Mouse (Mus musculus) erythroblast, embryonic 14.5 days (primary cell): ENCODE results near the gene Cxcl14. TPM values are rescaled to one million over a fixed set of nuclear protein-coding genes. Genes with fewer than 3 reads are reported as not detected.

Experiments
- H3K27me3 ChIP-seq: 2 replicates; pipeline ENCODE4 v1.6.1; 2012; ENCODE audit warnings: inconsistent platforms; ENCODE audit not compliant: control insufficient read depth
- H3K36me3 ChIP-seq: 2 replicates; pipeline ENCODE4 v1.6.1; 2012; ENCODE audit warnings: mild to moderate bottlenecking, inconsistent platforms; ENCODE audit not compliant: control insufficient read depth
- H3K4me1 ChIP-seq: 2 replicates; pipeline ENCODE4 v1.6.1; 2012; ENCODE audit warnings: inconsistent platforms; ENCODE audit not compliant: control insufficient read depth
- H3K4me3 ChIP-seq: replicated peaks from 2 replicates; pipeline ENCODE3; 2012; ENCODE audit warnings: moderate library complexity, mild to moderate bottlenecking, inconsistent platforms
- H3K9me3 ChIP-seq: 2 replicates; pipeline ENCODE4 v1.6.1; 2012; ENCODE audit warnings: low read length, inconsistent platforms, mixed read lengths; ENCODE audit not compliant: control insufficient read depth
- GATA1 ChIP-seq: IDR thresholded peaks from 2 replicates; pipeline ENCODE4 v1.6.1; 2012; ENCODE audit warnings: low read length, inconsistent platforms, mixed read lengths
- TAL1 ChIP-seq: IDR thresholded peaks from 3 replicates; pipeline ENCODE4 v1.6.1; 2012; ENCODE audit warnings: low read length, inconsistent platforms, mixed read lengths
- polyA plus RNA-seq: library from polyadenylated mRNA; stranded (reverse); fragments of >175 nt; gene quantifications from 2 replicates; pipeline ENCODE4 v1.2.3, GENCODE M21; 2012

Gene Cxcl14
- polyA plus RNA-seq, 1 experiment, result not detected

DNA sequence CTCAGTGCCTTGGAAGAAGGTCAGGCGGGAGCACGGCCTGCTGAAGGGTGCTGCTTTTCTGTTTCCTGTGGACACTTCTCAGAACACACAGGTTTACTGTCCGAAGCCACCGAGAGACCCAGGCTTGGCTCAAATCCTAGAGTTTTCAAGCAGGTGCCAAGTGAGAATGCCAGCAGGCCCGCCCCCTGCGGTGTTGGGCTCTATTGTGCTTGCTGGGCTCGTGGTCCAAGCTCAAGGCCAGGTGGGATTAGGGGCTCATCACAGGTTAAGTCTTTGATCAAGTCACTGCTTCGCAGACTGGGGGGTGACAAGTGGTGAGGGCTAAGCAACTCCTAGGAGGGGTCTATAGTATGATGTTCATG is 289 bp upstream of the Cxcl14 start:
- Histone ChIP-seq H3K9me3 (peaks cover 9% of the 10 kb centered on the region), H3K4me1 (no peaks in the 10 kb centered on the region), H3K36me3 (no peaks in the 10 kb centered on the region), H3K4me3 (no peak overlapping the region), H3K27me3 (peaks cover 64% of the 10 kb centered on the region)
- TF ChIP-seq TAL1 (no peak), GATA1 (no peak)

DNA sequence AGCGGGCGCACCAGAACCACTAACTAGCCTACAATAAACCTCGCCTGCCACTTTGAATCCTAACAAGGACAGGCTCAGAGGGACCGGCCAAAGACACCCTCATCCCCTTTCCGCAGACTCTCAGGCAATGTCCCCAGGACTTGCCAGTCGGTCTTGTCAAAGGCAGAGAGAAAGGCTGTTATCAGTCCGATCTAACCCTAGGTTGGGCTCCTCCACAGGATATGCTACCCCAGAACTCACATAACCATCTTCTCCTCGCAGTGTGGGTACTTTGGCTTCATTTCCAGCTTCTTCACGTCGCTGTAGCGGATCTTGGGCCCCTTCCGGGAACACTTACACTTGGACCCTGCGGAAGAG is 787 bp downstream of the Cxcl14 start:
- H3K9me3 ChIP-seq, result peaks cover 9% of the 10 kb centered on the region
- TF ChIP-seq GATA1 (no peak), TAL1 (no peak)
- peaks cover 64% of the 10 kb centered on the region for H3K27me3 ChIP-seq
- no peak overlapping the region for H3K4me3 ChIP-seq
- H3K36me3 ChIP-seq, result no peaks in the 10 kb centered on the region
- H3K4me1 ChIP-seq, result no peaks in the 10 kb centered on the region

DNA sequence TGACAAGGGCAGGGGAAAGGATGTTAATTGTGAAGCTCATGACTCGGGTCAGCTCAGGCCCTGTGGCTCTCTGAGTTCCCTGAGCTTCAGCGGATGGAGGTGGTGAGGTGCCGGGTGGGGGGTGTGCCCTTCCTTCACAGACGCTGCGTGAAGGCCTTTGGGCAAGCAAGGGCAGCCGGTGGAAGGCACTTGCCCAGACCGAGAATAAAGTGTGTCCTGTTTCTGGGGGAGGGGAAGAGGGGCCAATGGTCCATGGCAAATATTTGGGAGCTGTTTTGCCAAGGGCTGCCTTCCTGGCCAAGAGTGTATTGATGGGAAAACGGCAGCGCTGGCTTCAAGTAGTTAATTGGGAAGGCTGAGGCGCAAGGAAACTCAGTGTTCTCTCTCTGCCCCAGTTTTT is 1.4 kb downstream of the Cxcl14 start:
- H3K9me3 ChIP-seq, result peaks cover 13% of the 10 kb centered on the region
- peaks cover 64% of the 10 kb centered on the region for H3K27me3 ChIP-seq
- TF ChIP-seq TAL1, result no peak
- TF ChIP-seq GATA1, result no peak
- no peak overlapping the region for H3K4me3 ChIP-seq
- H3K36me3 ChIP-seq, result no peaks in the 10 kb centered on the region
- no peaks in the 10 kb centered on the region for H3K4me1 ChIP-seq

DNA sequence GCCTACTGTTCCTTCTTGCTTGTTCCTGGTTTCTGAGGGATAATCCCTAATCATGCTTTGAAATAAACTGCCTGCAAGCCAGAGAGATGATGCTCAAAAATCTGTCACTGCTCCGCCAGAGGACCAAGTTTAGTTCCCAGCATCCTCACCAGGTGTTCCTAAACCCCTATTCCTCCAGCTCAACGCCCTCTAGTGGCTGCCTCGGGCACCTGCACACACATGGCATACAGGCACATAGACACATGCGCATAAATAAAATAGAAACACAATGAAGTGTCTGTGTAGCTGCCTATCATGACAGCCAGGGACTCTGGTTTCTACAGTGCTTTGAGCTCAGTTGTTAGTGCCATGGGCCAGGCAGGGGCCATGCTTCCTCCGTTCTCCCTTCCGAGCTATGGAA is 6.4 kb downstream of the Cxcl14 start:
- TF ChIP-seq TAL1 (no peak), GATA1 (no peak)
- H3K36me3 ChIP-seq, result no peaks in the 10 kb centered on the region
- peaks cover 4% of the 10 kb centered on the region for H3K9me3 ChIP-seq
- H3K4me3 ChIP-seq, result no peak overlapping the region
- H3K4me1 ChIP-seq, result no peaks in the 10 kb centered on the region
- H3K27me3 ChIP-seq, result peaks cover 30% of the 10 kb centered on the region

DNA sequence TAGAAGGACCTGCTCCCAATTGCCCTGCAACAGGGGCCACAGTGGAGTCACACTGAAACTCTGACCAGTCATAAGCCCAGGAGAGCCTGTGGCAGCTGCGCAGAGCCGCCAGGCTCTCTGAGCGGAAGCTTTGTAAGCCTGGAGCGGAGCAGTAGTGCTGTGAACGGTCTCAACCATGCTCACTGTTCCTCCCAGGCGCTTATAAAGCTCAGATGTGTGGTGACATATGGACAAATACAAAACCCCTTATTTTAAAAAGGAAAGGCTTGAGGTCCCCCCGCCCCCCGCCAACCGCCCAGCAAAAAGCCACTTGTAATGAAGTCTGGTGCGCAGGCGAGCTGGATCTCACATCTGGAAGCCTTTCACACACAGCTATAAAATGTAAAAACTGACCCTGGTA is 7.1 kb downstream of the Cxcl14 start:
- Histone ChIP-seq H3K27me3 (peaks cover 22% of the 10 kb centered on the region), H3K36me3 (no peaks in the 10 kb centered on the region), H3K4me1 (no peaks in the 10 kb centered on the region), H3K9me3 (peaks cover 4% of the 10 kb centered on the region), H3K4me3 (no peak overlapping the region)
- no peak for TF ChIP-seq TAL1
- TF ChIP-seq GATA1, result no peak

DNA sequence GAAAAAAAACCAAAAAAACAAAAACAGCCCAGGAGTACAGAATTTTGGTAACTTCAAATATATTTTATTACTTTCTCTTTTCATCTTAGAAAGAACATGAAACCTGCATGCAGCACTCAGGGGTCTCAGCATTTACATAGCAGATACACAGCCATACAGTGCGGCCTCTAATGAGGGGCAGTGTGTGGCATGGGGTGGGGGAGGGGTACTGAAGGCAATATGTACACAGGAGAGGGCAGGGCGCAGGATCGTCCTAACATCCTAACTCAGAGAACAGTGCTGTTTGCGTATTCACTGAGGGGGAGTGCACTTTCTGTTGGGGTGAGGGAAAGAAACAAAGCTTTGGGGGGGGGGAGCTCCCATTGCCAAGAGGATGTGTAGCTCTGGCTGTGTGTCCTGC is 7.8 kb downstream of the Cxcl14 start:
- H3K36me3 ChIP-seq, result no peaks in the 10 kb centered on the region
- peaks cover 4% of the 10 kb centered on the region for H3K9me3 ChIP-seq
- H3K4me3 ChIP-seq, result no peak overlapping the region
- H3K4me1 ChIP-seq, result no peaks in the 10 kb centered on the region
- H3K27me3 ChIP-seq, result peaks cover 16% of the 10 kb centered on the region
- TF ChIP-seq GATA1, result no peak
- no peak for TF ChIP-seq TAL1

DNA sequence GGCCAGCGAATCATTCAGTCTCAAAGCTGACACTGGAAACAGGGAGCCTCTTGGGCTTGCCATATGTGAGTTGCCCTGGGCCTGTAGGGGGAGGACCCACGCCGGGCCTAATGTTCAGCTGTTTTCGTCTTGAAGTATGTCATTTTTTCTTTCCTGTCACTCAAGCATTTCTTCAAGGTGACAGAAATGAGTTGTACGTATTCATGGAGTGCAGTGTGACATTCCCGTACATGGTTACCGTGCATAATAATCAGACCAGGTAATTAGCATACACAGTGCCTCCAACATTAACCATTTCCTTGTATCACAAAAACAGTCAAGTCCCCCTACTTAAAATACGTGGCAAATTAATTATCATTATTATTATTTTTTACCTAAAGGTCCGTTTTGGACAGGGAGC is 9.3 kb downstream of the Cxcl14 start:
- peaks cover 4% of the 10 kb centered on the region for H3K9me3 ChIP-seq
- H3K4me1 ChIP-seq, result no peaks in the 10 kb centered on the region
- H3K27me3 ChIP-seq, result peaks cover under 1% of the 10 kb centered on the region
- TF ChIP-seq TAL1 (no peak), GATA1 (no peak)
- H3K36me3 ChIP-seq, result no peaks in the 10 kb centered on the region
- H3K4me3 ChIP-seq, result no peak overlapping the region

DNA sequence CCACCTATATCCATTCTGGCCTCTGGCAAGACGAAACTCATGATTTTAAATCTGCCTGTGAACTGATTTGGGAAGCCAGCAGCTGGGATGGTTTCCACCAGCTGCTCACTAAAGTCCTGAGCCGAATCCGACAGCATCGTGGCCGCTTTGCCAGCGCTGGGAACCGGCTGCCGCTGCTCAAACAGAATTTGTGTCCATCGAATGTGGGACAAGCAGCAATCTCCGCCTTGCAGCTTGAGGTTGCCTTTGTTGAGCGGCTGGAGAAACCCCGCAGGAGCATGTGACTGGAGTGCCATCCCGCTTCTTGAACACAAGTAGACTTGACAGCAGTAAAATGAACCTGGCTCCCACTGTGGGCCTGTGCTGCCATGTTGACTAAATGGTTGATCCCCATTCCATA is 13.0 kb downstream of the Cxcl14 start:
- TF ChIP-seq GATA1 (no peak), TAL1 (no peak)
- no peaks in the 10 kb centered on the region; the same call in 1 of the 2 replicates for H3K9me3 ChIP-seq

DNA sequence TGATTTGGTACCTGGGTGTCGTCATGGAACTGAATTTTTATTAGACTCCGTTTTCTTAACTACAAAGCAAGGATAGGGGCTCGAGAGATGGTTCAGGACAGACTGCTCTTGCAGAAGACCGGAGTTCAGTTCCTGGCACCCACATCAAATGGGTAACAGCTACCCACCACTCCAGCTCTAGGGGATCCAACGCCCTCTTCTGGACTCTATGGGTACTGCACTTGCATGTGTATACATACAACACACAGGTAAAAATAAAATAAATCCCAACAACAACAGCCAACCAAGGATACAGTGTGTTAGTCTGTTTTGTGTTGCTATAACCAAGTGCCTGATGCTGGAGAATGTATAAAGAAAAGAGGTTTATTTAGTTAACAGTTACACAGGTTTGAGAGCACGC is 16.0 kb downstream of the Cxcl14 start:
- TF ChIP-seq TAL1, result no peak
- TF ChIP-seq GATA1, result no peak
- no peak overlapping the region for H3K4me3 ChIP-seq
- no peaks in the 10 kb centered on the region for H3K9me3 ChIP-seq
- no peaks in the 10 kb centered on the region for H3K36me3 ChIP-seq
- no peaks in the 10 kb centered on the region for H3K27me3 ChIP-seq
- no peaks in the 10 kb centered on the region for H3K4me1 ChIP-seq

More for the DNA sequence above, 13.0 kb downstream of the Cxcl14 start:
- Histone ChIP-seq H3K4me3 (no peak overlapping the region), H3K36me3 (no peaks in the 10 kb centered on the region), H3K4me1 (no peaks in the 10 kb centered on the region), H3K27me3 (no peaks in the 10 kb centered on the region)

DNA sequence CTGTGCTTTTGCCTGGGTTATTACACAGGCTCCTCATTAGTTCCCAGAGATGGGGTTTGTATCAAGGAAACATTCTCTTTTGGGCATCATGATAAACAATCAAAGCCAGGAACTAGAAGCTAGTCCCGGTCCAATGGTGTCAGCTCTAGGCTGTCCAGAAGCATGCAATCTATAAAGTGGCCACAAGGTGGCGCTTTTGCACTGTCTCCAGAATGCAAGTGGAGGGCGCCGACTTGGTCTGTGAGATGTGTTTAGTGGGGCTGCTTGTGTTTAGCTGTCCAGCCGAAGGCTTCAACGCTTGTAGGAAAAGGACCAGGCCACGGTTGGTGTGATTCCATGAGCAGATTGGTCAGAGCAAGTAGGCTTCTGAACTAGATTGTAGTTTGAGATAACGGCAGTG is 16.9 kb downstream of the Cxcl14 start:
- Histone ChIP-seq H3K36me3 (no peaks in the 10 kb centered on the region), H3K4me1 (no peaks in the 10 kb centered on the region), H3K27me3 (no peaks in the 10 kb centered on the region), H3K9me3 (no peaks in the 10 kb centered on the region), H3K4me3 (no peak overlapping the region)
- no peak for TF ChIP-seq TAL1
- TF ChIP-seq GATA1, result 0 out of 2 replicates have a peak, but pooled peaks have one; percentile 21
